Mouse (Mus musculus) kidney, adult 8-10 months (tissue): ENCODE results near the gene Pdzd7.

Experiments
- DNase-seq, 2 experiments: peaks; one replicate each; pipeline ENCODE4 v3.0.0; 2022

Gene Pdzd7

DNA sequence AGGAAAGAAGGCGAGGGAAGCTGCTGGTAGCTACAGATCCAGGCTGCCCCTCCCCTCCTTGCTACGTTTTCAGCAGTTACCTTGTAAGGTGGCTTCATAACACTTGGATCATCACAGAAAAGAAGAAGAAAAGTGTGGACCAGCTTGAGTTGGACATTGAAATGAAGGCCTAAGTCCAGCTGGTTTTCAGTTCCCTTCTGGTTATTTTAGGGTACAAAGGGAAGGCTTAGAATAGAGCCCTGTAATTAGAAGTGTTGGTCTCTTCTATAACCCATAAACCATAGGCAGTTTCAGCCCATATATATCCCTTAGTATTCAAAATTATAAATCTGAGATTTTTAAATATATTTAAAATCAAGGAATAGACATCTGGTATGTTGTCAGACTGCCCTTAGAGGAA is 64.7 kb downstream of the Pdzd7 start:
- no peak for DNase-seq

- no peak for DNase-seq
Observed at GRCm38 (mm10) chr19:44977148-44977547, 68.4 kb downstream of the Pdzd7 start.
